Mouse (Mus musculus) kidney, adult 18-20 months (tissue): Measurements from ENCODE around the gene Pcdh9.

Source experiments
- DNase-seq: peaks from one replicate; pipeline ENCODE4 v3.0.0; 2021

Gene Pcdh9

DNA sequence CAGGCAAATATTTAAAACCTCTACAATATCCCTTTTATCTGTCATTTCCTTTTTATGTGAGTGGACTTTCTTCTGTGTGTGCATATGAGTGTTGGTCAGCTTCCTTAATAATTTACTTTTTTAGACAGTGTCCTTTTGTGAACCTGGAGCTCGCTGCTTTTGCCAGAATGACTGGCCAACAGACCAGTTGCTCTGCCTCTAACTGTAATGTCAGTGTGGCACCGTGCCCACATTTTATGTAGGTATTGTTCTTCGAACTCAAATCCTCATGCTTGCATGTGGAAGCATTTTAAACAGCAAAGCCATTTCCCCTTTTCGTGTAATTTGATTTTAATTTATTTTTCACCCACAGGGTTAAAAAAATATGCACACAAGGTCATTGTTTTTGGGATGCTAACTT is 748.4 kb downstream of the Pcdh9 start:
- DNase-seq = no peak

DNA sequence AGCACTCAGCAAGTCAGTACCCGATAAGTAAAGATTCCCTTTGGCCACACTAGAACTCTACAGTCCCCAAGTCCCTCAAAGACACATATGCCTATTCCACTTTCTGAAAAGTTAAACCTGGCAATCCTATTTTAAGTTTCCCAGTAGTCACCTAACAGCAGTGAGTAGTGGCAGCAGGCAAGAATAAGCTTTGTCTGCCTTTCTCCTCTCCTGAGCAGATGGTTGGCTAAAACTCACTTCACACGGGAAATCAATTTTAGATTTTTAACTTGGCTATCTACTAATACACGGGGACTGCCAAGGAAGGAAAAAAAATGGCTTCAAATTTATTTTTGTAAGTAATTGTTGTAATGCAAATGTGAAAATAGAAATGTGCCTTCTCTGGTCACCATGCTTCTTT is 763.5 kb downstream of the Pcdh9 start:
- DNase-seq = no peak

DNA sequence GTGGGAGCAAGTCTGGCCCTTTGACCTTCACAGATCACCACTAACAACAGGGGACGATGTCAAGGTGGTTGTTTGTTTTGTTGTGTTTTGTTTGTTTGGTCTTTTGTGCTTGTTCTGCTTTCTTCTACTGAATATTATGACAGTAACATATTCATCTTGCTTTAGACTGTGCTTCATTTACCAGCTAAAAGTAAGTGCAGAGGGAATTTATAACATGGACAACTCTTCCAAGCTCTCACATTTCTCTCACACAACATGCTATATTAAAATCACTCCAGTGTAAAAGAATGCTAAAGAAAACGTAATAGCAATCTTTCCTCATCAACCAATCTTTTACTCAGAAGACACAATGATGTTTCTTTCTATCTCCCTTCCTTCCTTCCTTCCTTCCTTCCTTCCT is 787.7 kb downstream of the Pcdh9 start:
- no peak for DNase-seq

DNA sequence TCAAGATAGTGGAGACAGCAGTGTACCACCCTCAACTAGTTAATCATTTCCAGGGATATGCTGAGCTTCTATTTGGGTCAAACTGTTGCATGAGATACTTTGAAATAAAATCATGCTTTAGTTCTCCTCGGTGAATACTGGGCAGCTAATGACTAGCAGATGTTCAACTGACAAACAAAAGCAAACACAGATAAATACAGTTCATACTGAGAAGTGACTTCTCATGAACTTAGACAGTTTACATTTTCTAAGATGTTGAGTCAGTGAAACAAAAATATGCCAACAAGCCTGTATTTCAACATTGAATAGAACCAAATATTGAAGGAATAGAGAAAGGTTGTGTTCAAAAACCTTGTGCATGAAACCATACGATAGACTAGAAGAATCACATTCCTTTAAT is 795.4 kb downstream of the Pcdh9 start:
- no peak for DNase-seq

DNA sequence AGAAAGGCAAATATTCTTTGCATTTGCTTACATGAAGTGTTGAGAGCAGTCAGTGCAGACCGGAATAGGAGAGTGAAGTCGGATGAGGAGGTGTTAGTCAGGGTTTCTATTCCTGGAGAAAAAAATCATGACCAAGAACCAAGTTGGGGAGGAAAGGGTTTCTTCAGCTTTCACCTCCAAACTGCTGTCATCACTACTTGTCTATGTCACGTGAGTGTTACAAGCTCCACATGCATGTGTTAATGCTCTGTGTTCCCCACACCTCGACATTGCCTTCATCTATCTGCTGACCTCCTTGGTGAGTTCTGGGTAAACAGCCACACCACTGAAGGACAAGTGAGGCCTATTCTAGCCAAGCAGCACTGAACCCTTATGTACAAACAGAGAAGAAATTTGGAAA is 797.7 kb downstream of the Pcdh9 start:
- no peak for DNase-seq

DNA sequence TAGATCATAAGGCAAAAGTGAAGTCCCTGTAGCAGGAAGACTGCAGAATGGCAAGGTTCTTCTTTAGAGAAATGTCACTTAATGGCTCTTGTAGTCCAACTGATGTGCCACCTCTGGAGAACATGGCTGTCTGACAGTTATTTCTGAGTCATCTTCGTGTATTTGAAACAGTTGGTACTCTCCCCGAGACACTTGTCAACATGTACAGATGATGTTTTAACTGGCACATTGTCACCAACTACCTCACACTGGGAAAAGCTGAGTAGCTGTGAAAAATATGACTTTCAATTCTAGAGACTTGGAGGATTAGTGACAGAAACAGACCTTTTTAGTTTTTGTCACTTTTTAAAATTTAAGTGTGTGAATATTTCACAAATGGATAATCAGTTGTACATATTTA is 804.8 kb downstream of the Pcdh9 start:
- no peak for DNase-seq

DNA sequence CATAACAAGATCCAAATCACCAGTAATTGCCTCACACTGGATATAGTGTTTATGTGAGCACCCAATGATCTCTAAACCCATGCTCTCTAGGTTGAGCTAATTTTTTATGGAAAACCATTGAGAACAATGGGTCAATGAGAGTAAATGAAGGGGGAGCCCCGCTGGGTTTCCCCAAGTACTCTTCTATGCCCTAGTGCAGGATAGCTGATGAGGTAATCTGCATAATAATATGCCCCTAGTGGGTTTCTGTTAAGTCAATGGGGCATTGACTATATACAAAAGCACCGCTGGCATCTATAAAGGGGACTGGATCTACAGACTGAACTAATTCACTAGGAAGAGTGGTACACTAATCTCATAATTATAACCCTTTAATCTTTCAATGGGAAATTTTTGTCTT is 807.3 kb downstream of the Pcdh9 start:
- no peak for DNase-seq

DNA sequence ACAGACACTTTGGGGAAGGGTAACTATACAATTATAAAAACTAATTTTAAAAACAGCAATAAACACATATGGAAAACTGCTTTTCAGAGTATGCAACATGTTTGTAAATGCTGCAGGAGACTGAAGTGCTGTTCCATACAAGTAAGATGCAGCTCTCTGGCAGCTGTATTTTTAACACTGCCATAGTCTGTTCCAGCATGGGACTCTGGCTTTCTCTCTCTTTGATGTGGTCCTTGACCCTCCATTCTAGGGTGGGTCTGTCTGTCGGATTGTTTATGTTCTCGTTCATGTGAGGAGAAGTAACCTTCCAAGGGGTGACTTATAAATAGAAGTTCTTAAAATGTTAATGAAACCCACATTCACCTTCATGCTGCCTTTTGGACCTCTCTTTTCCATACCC is 809.6 kb downstream of the Pcdh9 start:
- no peak for DNase-seq

DNA sequence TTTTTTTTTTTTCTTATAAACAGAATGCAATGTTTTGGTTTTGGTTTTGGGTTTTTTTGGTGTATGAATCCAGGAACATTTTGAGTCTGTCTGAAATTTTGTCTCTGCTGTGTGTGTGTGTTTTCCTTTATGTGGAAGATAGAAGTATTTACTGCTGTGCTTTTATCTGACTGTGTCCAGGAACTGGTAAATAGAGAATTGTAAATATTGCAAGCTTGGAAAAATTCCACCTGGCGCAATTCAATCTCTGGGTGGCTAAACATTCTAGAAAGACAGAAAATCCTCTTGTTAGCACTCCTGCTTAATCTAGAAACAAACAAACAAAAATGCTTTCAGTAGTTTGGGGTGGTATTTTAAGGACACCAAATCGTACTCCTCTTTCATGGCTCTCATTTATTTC is 814.7 kb downstream of the Pcdh9 start:
- DNase-seq = no peak

DNA sequence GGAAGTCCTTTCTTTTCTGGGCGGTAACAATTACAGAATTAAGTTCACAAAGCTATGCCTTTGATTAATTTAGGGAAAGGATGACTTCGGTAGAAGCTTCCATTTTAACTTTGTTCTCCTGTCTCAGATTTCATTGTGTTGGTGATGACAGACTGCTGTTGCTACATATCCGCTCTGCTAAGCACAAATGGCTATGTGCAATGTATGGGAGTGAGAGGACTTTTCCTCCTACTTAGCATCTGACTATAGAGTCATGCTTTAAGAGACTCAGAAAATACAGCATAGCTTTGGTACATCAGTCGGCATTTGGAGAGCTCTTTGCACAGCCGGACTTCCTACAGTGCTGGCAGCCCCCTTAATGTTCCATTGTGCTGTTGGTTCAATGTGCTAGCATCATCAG is 818.1 kb downstream of the Pcdh9 start:
- DNase-seq = no peak

DNA sequence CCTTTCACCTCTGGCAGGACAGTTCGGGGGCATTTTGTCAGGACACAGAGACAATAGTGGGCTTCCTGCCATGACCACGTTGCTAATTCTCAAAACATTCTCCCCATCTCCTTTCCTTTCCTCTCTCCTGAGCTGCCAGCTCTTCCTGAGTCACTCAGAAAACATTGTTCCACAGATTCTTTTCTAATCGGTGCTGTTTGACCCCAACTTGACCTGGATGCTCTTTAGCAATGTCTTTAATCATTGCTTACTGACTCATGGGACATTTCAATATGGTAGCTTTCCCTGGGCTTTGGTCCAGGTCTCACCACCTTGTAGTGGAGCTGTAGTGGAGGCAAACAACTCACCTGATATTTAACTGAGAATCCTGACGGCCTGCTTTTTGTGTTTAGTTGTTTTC is 820.3 kb downstream of the Pcdh9 start:
- no peak for DNase-seq

DNA sequence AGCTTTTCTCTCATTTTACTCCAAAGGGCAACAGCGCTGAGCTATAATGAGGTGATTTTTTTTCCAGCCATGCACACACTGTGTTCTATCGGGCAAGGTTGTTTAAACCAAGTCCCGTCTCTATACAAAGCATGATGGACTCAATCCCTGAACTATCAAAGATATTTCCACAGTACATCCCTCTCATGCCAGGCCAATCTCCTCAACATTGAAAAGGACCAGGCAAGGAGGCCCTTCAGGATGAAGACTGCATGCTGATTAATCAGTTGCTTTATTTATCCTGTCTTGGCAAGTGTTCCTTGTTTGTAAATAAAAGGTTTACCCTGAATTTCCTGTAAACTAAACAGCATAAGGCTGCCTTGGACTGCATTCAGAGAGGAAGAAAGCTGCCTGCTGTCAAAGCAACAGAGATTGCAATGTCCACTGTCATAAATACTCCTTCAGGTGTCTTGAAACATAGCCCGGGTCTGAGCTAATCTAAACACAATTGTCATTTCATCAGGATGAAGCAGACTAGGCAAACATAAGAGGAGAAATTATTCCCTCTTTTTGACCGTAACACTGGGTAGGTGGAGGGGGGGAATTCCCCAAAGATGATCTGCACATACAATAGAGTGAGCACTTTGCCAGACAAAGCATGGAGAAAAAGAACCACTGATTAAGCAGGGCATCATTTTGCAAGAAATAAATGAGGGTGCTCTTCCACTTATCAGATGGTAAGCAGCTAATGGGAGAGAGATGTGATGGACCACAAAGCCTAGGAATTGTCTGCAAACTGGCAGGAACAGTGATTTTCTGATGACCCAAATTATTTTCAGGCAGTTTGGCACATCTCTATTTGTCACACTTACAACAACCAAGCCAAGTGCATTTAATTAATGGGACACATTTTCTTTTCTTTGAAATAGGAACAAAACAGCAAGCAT is 822.8 kb downstream of the Pcdh9 start:
- no peak for DNase-seq

DNA sequence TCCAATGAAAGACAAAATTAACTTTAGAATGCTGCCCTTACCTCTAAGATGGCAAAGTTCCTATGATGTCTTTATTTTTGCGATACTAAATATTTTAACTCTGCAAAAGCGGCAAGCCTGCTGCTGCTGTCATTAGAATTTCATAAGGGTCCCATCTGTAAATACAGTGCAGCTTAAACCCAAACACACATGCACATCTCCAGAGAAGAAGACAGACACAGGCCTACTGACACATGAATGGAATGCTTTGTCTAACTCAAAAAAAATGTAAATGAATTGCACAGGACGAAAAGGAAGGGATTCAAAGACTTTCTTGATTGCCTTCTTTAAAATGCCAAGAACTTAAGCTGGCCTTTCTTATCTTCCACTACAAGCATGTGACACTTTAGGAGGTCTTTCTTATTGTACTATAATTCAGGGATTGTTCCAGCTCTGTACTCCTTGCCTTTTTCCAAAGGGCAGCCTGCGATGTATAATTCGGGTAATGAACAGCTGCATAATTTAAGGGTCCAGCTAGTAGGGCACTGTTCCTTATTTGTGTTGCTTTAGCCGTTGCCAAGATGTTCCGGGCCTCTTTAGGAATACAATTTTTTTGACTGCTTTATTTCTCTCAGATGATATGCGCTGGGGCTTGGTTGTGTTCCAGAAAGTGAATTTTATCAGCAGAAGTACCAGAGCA is 823.6 kb downstream of the Pcdh9 start:
- no peak for DNase-seq

DNA sequence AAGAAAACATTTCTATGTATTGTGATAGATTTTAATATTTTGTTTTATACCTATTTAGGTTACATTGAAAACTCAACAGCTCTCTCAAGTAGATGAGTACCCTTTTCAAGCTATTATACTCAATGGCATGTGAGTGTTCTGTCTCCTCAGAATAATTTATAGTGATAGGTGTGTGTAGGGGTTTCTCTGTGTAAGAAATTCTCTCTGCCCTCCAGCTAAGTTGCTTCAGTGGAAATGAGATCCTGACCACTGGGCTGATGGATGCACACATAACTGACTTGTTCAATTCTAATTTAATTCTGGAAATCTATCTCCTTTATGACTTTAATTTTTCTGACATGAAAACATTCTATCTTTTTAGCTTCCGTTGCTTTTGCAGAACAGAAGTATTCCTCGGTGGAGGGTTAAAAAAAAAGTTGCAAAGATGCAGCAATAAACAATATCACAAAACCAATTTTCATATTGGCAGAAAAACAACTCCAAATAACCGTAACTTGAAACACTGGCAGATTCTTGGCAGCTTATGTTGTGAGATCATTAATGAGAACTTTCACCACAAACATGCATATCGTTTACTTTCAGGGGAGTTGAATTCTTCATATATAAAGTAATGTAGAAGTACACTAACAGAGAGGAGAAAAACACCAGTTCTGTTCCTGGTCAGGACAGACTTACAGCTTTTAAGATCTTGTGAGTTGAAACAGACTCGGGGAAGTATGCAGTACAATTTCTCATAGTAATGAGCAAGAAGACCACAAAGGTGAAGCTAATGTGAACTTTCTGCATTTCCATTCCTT is 828.5 kb downstream of the Pcdh9 start:
- DNase-seq = no peak

DNA sequence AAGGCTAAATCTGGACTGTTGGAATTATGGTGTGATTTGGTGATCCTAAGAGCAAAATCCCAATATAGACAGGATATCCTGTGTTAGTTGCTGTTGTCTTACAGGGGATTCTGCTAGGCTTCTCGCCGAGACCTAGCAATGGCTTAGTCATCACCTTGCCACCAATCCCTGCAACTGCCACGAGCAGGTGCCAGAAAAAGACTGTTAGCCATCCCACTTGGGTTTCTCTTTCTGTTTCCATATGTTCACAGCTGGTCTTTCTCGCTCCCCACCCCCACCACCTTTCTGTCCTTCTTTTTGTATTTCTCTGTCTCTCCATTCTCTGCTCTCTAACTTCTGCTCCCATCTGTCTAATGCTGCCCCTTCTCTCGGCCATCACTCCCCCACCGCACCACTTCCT is 831.7 kb downstream of the Pcdh9 start:
- DNase-seq = no peak

DNA sequence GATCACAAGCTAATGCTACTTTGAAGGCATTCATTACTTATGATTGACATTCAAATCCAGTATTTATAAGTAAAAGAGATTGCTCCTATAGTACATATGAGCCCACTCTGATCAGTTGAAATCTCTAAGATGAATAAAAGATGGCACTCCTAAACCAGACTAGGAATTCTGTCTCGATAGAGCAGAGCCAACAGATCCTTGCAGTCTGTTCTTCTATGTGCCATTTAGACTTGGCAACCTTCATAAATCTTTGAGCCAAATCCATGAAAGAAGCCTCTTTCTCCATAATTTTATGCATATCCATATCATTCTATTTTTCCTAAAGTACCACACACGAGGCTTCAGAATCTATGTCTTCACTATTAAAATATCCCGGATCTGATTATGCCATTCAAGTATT is 834.5 kb downstream of the Pcdh9 start:
- no peak for DNase-seq

DNA sequence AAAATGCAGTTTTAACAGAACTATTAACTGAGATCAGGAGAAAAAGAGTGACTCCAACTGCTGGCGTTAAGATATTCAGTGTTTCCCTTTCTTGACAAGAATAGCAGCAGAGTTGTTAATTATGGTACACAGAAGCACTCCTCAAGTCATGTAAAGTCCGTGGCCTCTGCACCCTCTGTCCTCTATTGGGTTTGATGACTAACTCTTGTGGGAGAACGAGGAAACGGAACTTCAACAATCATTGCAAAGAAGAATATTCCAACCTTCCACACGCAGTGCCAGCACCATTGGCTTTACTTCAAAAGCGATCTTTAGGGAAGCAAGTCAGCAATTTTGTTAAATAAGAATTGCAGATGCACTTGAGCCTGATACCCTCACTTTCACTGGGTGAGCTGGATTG is 849.9 kb downstream of the Pcdh9 start:
- DNase-seq = no peak

DNA sequence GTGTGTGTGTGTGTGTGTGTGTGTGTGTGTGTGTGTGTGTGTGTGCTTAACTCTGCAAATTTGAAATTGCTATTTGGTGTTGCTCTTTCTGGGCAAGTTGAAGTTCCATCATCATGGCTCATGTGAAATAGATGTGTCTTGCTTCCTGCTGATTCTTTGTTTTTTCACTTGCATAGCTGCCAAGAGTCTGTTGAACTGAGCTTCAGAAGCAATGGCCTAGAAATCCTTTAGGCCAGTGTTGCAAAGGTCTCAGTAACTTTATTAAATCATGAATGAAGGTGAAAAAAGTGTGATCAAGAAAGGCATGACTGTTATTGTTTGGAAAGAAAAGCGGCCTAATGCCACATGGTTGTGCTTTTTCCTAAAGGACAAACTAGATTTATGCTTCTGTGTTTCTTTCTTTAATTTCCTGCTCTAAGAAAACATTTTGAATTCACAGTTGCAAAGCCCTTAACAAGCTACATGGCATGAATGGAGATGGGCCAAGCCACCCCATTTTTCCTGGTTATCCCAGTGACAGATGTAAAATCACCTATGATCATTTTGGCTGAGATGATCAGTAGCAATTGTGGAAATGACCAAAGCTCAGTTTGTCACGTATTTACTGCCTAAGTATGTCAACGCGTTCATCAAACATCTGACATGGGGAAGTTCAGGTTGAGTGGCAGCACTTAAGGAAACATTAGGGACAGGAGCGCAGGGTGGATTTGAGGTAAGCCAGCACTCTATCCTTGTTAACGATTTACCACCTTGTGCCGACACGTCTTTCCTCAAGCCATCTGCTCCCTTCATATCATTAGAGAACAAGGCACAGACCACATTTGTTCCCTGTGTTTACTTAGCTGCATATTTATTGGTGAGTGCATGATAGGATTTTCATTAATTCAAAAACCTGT is 850.9 kb downstream of the Pcdh9 start:
- no peak for DNase-seq

DNA sequence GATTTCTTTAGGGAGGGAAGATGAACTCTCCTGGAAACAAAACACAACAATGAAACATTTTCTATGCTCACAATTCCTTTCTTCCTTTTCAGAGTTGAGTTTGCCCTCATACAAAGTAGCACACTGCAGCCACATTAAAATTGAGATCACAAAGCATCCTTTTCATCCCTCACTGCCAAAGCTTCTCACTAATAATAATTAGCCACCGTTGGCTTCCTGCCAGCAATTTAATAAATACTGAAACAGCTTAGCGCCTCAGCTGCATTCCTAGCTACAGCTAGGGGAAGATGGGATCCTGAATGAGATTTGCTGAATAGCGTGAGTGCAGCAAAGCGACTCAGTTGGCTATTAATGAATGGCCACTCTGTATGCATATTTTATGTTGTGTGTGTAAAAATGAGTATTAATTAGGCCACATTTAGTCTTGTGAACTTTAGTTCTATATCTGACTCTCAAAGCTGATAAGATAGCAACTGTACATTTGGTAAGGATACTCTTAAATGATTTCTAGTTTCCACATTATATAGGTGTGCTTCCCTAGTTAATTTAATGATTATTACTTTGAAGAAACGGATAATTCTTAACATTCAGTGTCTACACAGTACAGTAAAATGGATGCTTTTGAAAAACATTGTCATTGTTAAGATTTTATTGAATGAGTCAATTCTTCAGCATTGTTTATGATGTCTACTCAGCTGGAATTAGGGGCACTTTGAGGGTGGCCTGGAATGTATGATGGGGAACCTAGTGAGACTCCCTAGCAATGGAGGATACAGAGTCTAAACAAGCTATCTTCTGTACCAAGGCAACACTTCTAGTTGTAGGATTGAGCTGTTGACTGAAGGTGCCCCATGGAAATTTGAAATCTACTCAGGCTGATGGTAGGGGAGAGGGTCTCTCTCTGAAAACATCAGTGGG is 881.1 kb downstream of the Pcdh9 start:
- no peak for DNase-seq
